Mouse (Mus musculus): ENCODE data around the gene Slc35e3. TPM values are rescaled to one million over a fixed set of nuclear protein-coding genes. Genes with fewer than 3 reads are reported as not detected.

Slc35e3 gene
- total and polyA plus RNA-seq, 2 experiments from 2014 or later, result 23.9 to 24.9 TPM

DNA sequence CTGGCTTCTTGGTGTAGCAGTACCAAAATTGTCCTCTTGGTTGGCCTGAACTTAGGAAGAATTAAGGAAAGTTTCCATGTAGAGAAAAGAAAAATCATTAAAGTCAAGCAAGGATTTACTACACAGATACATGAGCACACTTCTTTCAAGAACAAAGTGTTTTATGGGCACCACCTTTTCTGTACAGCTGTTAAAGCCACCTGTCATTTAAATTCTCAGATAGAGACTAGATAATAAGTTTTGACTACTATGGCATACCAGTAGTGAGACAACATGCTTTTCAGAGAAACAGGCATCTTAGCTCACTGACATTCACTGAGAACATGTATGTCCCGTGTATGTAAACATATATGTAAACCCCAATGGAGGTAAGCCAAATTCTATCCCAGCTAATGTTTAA, 43.8 kb upstream of the Slc35e3 start:
- H3K27ac ChIP-seq, result no peak overlapping the region
- no peaks in the 10 kb centered on the region for H3K4me1 ChIP-seq (ENCODE audit: insufficient read depth, low read length)
- DNase-seq (ENCODE audit: low spot score) (no peak), ATAC-seq (no peak)
- 91% methylated on average over 1 of the region's 1 CpGs for WGBS
- no peak overlapping the region for H3K9ac ChIP-seq (replicated peaks; ENCODE audit: low read length)
- H3K27me3 ChIP-seq (ENCODE audit: insufficient read depth, low read length), result no peaks in the 10 kb centered on the region
- H3K4me2 ChIP-seq (ENCODE audit: low read depth, low read length), result no peak overlapping the region
- TF ChIP-seq CTCF (IDR thresholded peaks at IDR 0.05; ENCODE audit: low read depth), result no peak
- no peaks in the 10 kb centered on the region for H3K9me3 ChIP-seq (ENCODE audit: low read length)
- no peak overlapping the region for H3K4me3 ChIP-seq (ENCODE audit: low read length)
- peaks cover 8% of the 10 kb centered on the region; the same call in 1 of the 2 replicates for H3K36me3 ChIP-seq (ENCODE audit: insufficient read depth, low read length)

DNA sequence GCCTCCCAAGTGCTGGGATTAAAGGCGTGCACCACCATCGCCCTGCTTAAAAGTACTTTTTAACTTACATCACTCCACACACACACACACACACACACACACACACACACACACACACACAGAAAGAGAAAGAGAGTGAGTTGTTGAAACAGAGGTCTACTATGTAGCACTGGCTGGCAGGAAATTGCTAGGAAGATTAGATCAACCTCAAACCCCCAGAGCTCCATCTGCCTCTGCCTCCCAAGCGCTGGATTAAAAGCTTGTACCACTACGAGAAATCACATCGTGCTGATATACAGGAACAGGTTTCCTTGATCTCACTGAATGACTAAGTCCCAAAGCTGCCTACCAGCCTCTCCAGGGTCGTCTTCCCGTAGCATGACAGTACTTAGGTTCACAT, 38.5 kb upstream of the Slc35e3 start:
- WGBS, result 92% methylated on average over 7 of the region's 7 CpGs
- peaks cover 34% of the 10 kb centered on the region for H3K36me3 ChIP-seq (ENCODE audit: insufficient read depth, low read length)

DNA sequence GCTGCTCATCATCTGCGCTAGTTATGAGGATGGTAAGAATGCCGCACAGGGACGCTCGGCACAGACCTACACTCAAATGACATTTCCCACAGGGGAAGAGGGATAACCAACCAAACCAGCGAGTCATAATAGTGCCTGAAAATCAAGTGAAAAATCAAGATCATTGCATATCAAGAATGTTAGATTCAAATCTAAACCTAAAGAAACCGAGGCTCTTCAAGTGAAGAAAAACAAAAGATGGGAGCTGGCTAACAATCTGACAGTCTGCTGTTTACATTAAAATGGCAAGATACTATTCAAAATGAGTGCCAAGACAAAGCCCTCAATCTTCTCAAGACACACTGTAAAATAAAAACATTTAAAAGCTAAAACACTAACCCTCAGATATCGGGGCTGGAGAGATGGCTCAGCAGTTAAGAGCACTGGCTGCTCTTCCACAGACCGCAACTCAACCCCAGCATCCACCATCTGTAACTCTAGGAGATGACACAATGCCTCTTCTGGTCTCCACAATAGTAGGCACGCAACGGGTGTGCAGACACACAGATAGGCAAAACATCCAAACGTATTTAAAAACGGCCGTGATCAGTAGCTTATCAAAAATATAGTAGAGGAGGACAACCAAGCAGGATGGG, 37.7 kb upstream of the Slc35e3 start:
- Histone ChIP-seq H3K27me3 (ENCODE audit: insufficient read depth, low read length) (no peaks in the 10 kb centered on the region), H3K4me2 (ENCODE audit: low read depth, low read length) (no peak overlapping the region), H3K9me3 (ENCODE audit: low read length) (no peaks in the 10 kb centered on the region), H3K27ac (no peak overlapping the region), H3K4me1 (ENCODE audit: insufficient read depth, low read length) (no peaks in the 10 kb centered on the region), H3K4me3 (ENCODE audit: low read length) (no peak overlapping the region), H3K36me3 (ENCODE audit: insufficient read depth, low read length) (peaks cover 34% of the 10 kb centered on the region), H3K9ac (replicated peaks; ENCODE audit: low read length) (no peak overlapping the region)
- no peak for TF ChIP-seq CTCF (IDR thresholded peaks at IDR 0.05; ENCODE audit: low read depth)
- WGBS, result 97% methylated on average over 13 of the region's 13 CpGs
- DNase-seq (ENCODE audit: low spot score) (no peak), ATAC-seq (no peak)

More for the DNA sequence above, 38.5 kb upstream of the Slc35e3 start:
- Histone ChIP-seq H3K9me3 (ENCODE audit: low read length) (no peaks in the 10 kb centered on the region), H3K27me3 (ENCODE audit: insufficient read depth, low read length) (no peaks in the 10 kb centered on the region), H3K4me3 (ENCODE audit: low read length) (no peak overlapping the region), H3K4me1 (ENCODE audit: insufficient read depth, low read length) (no peaks in the 10 kb centered on the region), H3K9ac (replicated peaks; ENCODE audit: low read length) (no peak overlapping the region), H3K4me2 (ENCODE audit: low read depth, low read length) (no peak overlapping the region), H3K27ac (no peak overlapping the region)
- no peak for TF ChIP-seq CTCF (IDR thresholded peaks at IDR 0.05; ENCODE audit: low read depth)
- no peak for ATAC-seq
- DNase-seq (ENCODE audit: low spot score), result no peak

DNA sequence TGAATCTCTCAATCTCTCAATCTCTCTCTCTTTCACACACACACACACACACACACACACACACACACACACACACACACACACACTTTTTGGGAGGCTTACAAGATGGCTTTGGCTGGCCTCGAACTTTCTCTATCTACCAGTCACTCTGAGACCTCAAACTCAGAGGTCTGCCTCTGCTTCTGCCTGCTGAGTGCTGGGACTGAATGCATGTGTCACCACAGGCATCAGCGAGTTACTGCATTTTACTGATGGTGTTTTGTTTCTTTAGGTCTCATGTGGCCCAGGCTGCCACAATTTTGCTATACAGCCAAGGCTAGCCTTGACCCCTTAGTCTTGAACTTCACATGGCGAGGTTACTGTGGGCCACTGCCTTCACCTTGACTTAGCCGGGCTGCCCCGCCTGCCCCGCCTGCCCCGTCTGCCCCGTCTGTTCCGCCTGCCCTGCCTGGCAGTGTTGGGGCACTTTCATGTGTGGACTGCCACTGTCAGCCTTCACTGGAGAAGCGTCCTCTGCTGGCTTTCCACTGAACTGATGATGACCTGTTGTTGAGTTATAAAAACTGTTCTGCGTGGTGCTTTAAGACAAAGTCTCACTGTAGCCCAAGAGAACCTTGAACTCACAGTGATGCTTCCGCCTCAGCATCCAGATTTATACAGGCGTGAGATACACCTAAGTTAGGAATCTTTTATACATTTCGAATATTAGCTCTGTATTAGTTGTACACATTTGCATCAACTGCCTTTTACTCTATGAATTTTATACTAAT, 36.5 kb upstream of the Slc35e3 start:
- no peak overlapping the region for H3K9ac ChIP-seq (replicated peaks; ENCODE audit: low read length)
- no peak overlapping the region for H3K27ac ChIP-seq
- no peaks in the 10 kb centered on the region for H3K27me3 ChIP-seq (ENCODE audit: insufficient read depth, low read length)
- WGBS, result 91% methylated on average over 14 of the region's 14 CpGs
- ATAC-seq (no peak), DNase-seq (ENCODE audit: low spot score) (no peak)
- H3K9me3 ChIP-seq (ENCODE audit: low read length), result no peaks in the 10 kb centered on the region
- peaks cover 41% of the 10 kb centered on the region for H3K36me3 ChIP-seq (ENCODE audit: insufficient read depth, low read length)
- no peak for TF ChIP-seq CTCF (IDR thresholded peaks at IDR 0.05; ENCODE audit: low read depth)
- no peak overlapping the region for H3K4me2 ChIP-seq (ENCODE audit: low read depth, low read length)
- no peak overlapping the region for H3K4me3 ChIP-seq (ENCODE audit: low read length)
- no peaks in the 10 kb centered on the region for H3K4me1 ChIP-seq (ENCODE audit: insufficient read depth, low read length)

DNA sequence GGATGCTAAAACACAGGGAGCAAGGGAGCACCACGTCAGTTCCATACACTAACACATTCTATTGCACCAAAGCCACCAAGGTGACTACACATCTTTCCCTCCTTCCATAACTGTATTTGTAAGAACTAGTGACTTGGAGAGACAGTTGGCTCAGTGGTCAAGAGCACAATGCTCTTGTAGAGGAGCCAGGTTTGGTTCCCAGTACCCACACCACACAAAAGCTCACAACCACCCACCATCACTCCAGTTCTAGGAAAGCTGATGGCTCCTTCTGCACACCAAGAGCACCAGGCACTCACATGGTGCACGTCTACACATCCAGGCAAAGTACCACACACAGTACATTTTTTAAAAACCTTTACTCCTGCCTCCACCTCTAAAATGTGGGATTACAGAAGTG, 35.9 kb upstream of the Slc35e3 start:
- Histone ChIP-seq H3K27me3 (ENCODE audit: insufficient read depth, low read length) (no peaks in the 10 kb centered on the region), H3K36me3 (ENCODE audit: insufficient read depth, low read length) (peaks cover 41% of the 10 kb centered on the region), H3K9ac (replicated peaks; ENCODE audit: low read length) (no peak overlapping the region), H3K4me3 (ENCODE audit: low read length) (no peak overlapping the region), H3K4me2 (ENCODE audit: low read depth, low read length) (no peak overlapping the region), H3K4me1 (ENCODE audit: insufficient read depth, low read length) (no peaks in the 10 kb centered on the region), H3K27ac (no peak overlapping the region), H3K9me3 (ENCODE audit: low read length) (no peaks in the 10 kb centered on the region)
- TF ChIP-seq CTCF (IDR thresholded peaks at IDR 0.05; ENCODE audit: low read depth), result no peak
- WGBS, result 91% methylated on average over 2 of the region's 2 CpGs
- DNase-seq (ENCODE audit: low spot score) (no peak), ATAC-seq (no peak)

DNA sequence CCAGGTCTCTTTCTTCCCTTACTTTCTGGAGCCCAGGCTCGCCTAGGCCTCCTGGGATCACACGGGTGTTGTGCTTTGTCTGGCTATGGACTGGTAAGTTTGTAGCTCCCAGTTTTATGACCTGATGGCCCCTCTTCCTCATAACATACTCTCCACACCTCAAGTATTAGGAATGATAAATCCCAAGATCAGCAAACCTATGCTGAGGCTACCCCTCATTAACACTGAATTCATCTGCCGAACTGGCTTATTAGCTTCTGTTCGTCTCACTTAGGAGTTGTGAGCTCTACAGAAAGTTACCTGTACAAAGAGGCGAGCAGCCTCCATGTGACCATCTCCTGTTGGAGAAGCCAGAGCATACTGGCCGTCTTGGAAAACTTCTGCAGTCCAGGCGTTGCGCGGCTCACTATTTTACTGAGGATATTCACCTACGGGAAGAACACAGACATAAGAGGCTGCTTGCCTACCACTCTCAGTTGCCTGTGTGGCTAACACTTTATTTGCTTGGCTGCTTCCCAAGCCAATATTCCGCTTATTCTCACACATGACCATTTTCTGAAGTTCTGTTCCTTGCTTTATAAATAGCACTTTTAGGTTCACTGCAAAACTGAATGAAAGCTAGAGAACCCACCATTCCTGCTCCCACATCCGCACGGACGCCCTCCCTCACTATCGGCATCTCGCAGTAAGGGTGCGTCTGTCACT, 35.0 kb upstream of the Slc35e3 start:
- peaks cover 40% of the 10 kb centered on the region for H3K36me3 ChIP-seq (ENCODE audit: insufficient read depth, low read length)
- H3K4me1 ChIP-seq (ENCODE audit: insufficient read depth, low read length), result no peaks in the 10 kb centered on the region

More for the DNA sequence above, 35.0 kb upstream of the Slc35e3 start:
- WGBS, result 95% methylated on average over 17 of the region's 17 CpGs
- Histone ChIP-seq H3K9me3 (ENCODE audit: low read length) (no peaks in the 10 kb centered on the region), H3K9ac (replicated peaks; ENCODE audit: low read length) (no peak overlapping the region), H3K27ac (no peak overlapping the region), H3K4me2 (ENCODE audit: low read depth, low read length) (no peak overlapping the region), H3K27me3 (ENCODE audit: insufficient read depth, low read length) (no peaks in the 10 kb centered on the region), H3K4me3 (ENCODE audit: low read length) (no peak overlapping the region)
- ATAC-seq (no peak), DNase-seq (ENCODE audit: low spot score) (no peak)
- no peak for TF ChIP-seq CTCF (IDR thresholded peaks at IDR 0.05; ENCODE audit: low read depth)

Measured in hindbrain, postnatal 0 days (tissue).